Mouse (Mus musculus): ENCODE results near the gene Prrx2. TPM values are rescaled to one million over a fixed set of nuclear protein-coding genes. Genes with fewer than 3 reads are reported as not detected.

Gene Prrx2
- polyA plus RNA-seq, 1 experiment from 2014 or later = 15.9 TPM

GRCm38 (mm10) chr2:30881215-30881614 is 46.4 kb downstream of the Prrx2 start:
- Histone ChIP-seq H3K27me3 (ENCODE audit: insufficient read depth, low read length) (no peaks in the 10 kb centered on the region), H3K4me2 (no peak overlapping the region), H3K27ac (ENCODE audit: low read depth) (no peak overlapping the region), H3K4me3 (ENCODE audit: low read depth, low read length) (no peak overlapping the region), H3K9me3 (ENCODE audit: low read depth, low read length) (no peaks in the 10 kb centered on the region), H3K4me1 (ENCODE audit: insufficient read depth) (no peaks in the 10 kb centered on the region), H3K9ac (no peak overlapping the region), H3K36me3 (ENCODE audit: insufficient read depth) (peaks cover 15% of the 10 kb centered on the region; the same call in 1 of the 2 replicates)
- DNase-seq (no peak), ATAC-seq (ENCODE audit: insufficient read depth) (no peak)
- no peak for TF ChIP-seq CTCF (IDR thresholded peaks at IDR 0.05; ENCODE audit: low read depth)
- 74% methylated on average over 7 of the region's 7 CpGs for WGBS

DNA sequence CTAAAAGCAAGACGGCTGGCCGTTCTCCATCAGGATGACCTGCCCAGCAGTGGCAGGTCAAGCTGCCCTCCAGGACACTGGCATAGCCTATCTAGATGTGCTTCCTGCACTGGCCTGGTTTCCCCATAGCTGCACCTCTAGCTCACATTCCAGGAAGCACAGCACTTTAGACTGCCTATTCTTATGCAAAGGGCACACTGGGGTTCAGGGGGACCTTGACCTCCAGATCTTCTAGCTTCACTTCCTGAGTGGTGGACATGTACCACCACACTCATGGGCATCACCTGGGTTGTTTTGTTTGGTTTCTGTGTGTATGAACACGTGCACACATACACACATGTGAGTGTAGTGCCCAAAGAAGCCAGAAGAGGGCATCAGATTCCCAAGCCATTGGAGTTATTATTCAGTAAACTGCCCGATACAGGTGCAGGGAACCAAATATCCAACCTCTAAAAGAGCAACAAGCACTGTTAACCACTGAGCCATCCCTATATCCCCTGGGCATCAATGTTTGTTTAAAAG is 50.1 kb downstream of the Prrx2 start:
- DNase-seq = no peak
- Histone ChIP-seq H3K9me3 (ENCODE audit: low read depth, low read length) (no peaks in the 10 kb centered on the region), H3K36me3 (ENCODE audit: insufficient read depth) (peaks cover 12% of the 10 kb centered on the region; the same call in 1 of the 2 replicates), H3K4me2 (no peak overlapping the region), H3K27me3 (ENCODE audit: insufficient read depth, low read length) (no peaks in the 10 kb centered on the region), H3K4me1 (ENCODE audit: insufficient read depth) (no peaks in the 10 kb centered on the region), H3K9ac (no peak overlapping the region), H3K4me3 (ENCODE audit: low read depth, low read length) (no peak overlapping the region), H3K27ac (ENCODE audit: low read depth) (no peak overlapping the region)
- no peak for TF ChIP-seq CTCF (IDR thresholded peaks at IDR 0.05; ENCODE audit: low read depth)
- no peak for ATAC-seq (ENCODE audit: insufficient read depth)
- 91% methylated on average over 4 of the region's 4 CpGs for WGBS

DNA sequence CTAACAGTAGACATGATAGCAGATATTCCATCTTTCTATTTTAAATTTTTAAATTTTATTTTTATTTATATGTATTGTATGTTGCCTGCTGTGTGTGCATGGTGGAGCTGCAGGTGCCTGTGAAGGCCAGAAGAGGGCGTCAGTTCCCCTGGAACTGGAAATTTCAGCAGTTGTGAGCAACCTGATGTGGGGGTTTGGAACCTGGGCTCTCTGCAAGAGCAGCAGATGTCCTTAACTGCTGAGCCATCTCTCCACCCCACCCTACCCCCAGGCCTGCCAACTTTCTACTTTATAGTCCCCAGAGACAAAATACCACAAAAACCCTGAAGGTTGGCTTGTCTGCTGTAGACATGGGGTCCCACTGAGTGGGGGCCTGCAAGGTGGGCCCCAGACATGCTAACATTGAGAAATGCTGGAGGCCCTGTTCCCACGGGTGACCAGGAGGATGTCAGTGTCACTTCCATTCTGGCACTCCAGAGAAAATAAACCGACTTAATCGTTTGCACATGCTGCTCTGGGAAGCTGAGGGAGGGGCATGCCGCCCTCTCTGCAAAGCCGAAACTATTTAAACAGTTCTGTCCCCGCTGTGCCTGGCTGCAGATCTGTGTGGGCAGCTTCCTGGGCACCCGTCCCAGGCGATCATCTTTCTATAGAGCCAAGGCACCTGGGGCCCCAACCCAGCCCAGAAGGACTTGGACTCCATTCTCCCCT is 50.8 kb downstream of the Prrx2 start:
- peaks cover 13% of the 10 kb centered on the region; the same call in 1 of the 2 replicates for H3K36me3 ChIP-seq (ENCODE audit: insufficient read depth)
- peak; percentile 72 for DNase-seq
- H3K27me3 ChIP-seq (ENCODE audit: insufficient read depth, low read length) = no peaks in the 10 kb centered on the region
- H3K9me3 ChIP-seq (ENCODE audit: low read depth, low read length) = no peaks in the 10 kb centered on the region
- TF ChIP-seq CTCF (IDR thresholded peaks at IDR 0.05; ENCODE audit: low read depth) = no peak
- H3K4me1 ChIP-seq (ENCODE audit: insufficient read depth) = no peaks in the 10 kb centered on the region
- peak overlapping the region; percentile 70 for H3K27ac ChIP-seq (ENCODE audit: low read depth)
- no peak overlapping the region for H3K4me3 ChIP-seq (ENCODE audit: low read depth, low read length)
- H3K9ac ChIP-seq = no peak overlapping the region
- ATAC-seq (ENCODE audit: insufficient read depth) = peak; percentile 66
- WGBS = 12% methylated on average over 9 of the region's 9 CpGs
- no peak overlapping the region for H3K4me2 ChIP-seq

DNA sequence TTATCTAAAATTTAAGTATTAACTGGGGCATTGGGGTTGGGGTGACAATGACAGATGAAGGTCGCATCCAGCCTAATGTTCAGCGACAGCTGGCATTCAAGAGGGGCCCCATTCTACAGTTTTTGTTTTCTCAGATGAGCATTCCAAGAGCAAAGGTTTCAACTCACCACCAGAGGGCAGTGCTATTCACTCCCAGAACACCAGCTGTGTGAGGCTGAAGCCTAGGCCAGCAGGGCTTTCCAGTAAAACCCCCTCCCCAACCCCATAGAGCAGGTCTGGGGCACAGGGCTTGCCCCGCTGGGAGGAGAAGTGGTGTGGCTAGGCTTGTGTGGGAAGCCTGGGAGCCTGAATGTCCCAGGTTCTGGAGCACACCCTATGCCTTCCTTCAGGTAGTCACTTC is 56.2 kb downstream of the Prrx2 start:
- Histone ChIP-seq H3K4me1 (ENCODE audit: insufficient read depth) (no peaks in the 10 kb centered on the region), H3K4me2 (no peak overlapping the region), H3K4me3 (ENCODE audit: low read depth, low read length) (no peak overlapping the region), H3K27me3 (ENCODE audit: insufficient read depth, low read length) (no peaks in the 10 kb centered on the region), H3K9me3 (ENCODE audit: low read depth, low read length) (no peaks in the 10 kb centered on the region), H3K27ac (ENCODE audit: low read depth) (no peak overlapping the region), H3K9ac (no peak overlapping the region), H3K36me3 (ENCODE audit: insufficient read depth) (0 out of 2 replicates have a peak, but pooled peaks cover 6% of the 10 kb centered on the region)
- ATAC-seq (ENCODE audit: insufficient read depth) (peak; percentile 71), DNase-seq (peak; percentile 89)
- WGBS = 5% methylated on average over 3 of the region's 3 CpGs
- TF ChIP-seq CTCF (IDR thresholded peaks at IDR 0.05; ENCODE audit: low read depth) = peak; percentile 86

DNA sequence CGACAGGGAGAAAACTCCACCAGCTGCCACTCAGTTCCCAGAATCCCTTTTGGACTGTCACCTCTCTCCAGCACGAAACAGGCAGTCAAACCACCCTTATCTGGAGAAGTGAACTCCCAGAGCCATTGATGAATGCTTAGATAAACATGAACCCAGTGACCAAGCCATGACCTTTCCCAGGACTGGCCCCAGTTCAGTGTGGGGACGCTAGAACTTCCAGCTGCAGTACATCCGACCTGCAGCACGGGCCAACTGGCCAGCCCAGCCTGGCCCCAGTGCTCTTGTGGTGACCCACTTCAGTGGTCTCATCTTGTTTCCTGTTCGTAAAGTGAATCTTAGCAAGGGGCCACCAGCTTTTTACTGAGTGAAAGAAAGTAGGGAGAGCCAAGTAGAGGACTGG is 58.6 kb downstream of the Prrx2 start:
- no peak for DNase-seq
- Histone ChIP-seq H3K27me3 (ENCODE audit: insufficient read depth, low read length) (no peaks in the 10 kb centered on the region), H3K4me2 (no peak overlapping the region), H3K27ac (ENCODE audit: low read depth) (no peak overlapping the region), H3K9me3 (ENCODE audit: low read depth, low read length) (no peaks in the 10 kb centered on the region), H3K4me1 (ENCODE audit: insufficient read depth) (no peaks in the 10 kb centered on the region), H3K36me3 (ENCODE audit: insufficient read depth) (0 out of 2 replicates have a peak, but pooled peaks cover 6% of the 10 kb centered on the region), H3K9ac (no peak overlapping the region), H3K4me3 (ENCODE audit: low read depth, low read length) (no peak overlapping the region)
- TF ChIP-seq CTCF (IDR thresholded peaks at IDR 0.05; ENCODE audit: low read depth) = no peak
- ATAC-seq (ENCODE audit: insufficient read depth) = no peak
- WGBS = 12% methylated on average over 6 of the region's 6 CpGs

DNA sequence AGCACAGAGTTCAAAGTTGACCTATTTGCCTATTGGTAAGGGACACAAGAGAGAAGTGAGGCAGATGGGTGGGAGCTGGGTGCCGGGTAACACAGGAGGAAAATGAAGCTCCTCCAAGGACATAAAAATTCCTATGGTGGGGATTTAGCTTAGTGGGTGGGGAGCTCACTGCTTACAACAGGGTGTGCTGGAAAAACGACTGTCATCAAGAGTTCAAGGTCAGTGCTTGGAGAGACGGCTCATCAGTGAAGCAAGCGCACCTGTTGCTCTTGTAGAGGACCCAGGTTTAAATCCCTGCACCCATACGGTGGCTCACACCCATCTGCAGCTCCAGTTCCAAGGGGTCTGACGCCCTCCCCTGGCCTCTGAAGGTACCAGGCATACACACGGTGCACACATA is 59.2 kb downstream of the Prrx2 start:
- H3K4me1 ChIP-seq (ENCODE audit: insufficient read depth) = no peaks in the 10 kb centered on the region
- H3K9me3 ChIP-seq (ENCODE audit: low read depth, low read length) = no peaks in the 10 kb centered on the region
- no peak overlapping the region for H3K4me3 ChIP-seq (ENCODE audit: low read depth, low read length)
- no peak overlapping the region for H3K27ac ChIP-seq (ENCODE audit: low read depth)
- H3K4me2 ChIP-seq = no peak overlapping the region
- H3K36me3 ChIP-seq (ENCODE audit: insufficient read depth) = 0 out of 2 replicates have a peak, but pooled peaks cover 6% of the 10 kb centered on the region
- no peak for TF ChIP-seq CTCF (IDR thresholded peaks at IDR 0.05; ENCODE audit: low read depth)
- no peaks in the 10 kb centered on the region for H3K27me3 ChIP-seq (ENCODE audit: insufficient read depth, low read length)
- DNase-seq (no peak), ATAC-seq (ENCODE audit: insufficient read depth) (no peak)
- H3K9ac ChIP-seq = no peak overlapping the region
- WGBS = 75% methylated on average over 7 of the region's 7 CpGs

- Histone ChIP-seq H3K9me3 (ENCODE audit: low read depth, low read length) (no peaks in the 10 kb centered on the region), H3K4me1 (ENCODE audit: insufficient read depth) (peaks cover 6% of the 10 kb centered on the region; the same call in 1 of the 2 replicates), H3K4me2 (no peak overlapping the region), H3K36me3 (ENCODE audit: insufficient read depth) (0 out of 2 replicates have a peak, but pooled peaks cover 3% of the 10 kb centered on the region), H3K9ac (no peak overlapping the region), H3K27me3 (ENCODE audit: insufficient read depth, low read length) (no peaks in the 10 kb centered on the region), H3K4me3 (ENCODE audit: low read depth, low read length) (no peak overlapping the region), H3K27ac (ENCODE audit: low read depth) (no peak overlapping the region)
- ATAC-seq (ENCODE audit: insufficient read depth) = no peak
- no peak for TF ChIP-seq CTCF (IDR thresholded peaks at IDR 0.05; ENCODE audit: low read depth)
- DNase-seq = no peak
- 20% methylated on average over 6 of the region's 6 CpGs for WGBS
These were observed 62.5 kb downstream of the Prrx2 start for GRCm38 (mm10) chr2:30897291-30897690.
